Mouse (Mus musculus): Measurements from ENCODE around the gene Hist1h2bb. TPM values are rescaled to one million over a fixed set of nuclear protein-coding genes. Genes with fewer than 3 reads are reported as not detected.
"Not testable (repeated sequence)": the region's sequence is repeated elsewhere in the genome, so short reads cannot be mapped to it uniquely, and the experiment has no call there.

The Hist1h2bb gene
- polyA plus RNA-seq, 1 experiment = 2.8 TPM

DNA sequence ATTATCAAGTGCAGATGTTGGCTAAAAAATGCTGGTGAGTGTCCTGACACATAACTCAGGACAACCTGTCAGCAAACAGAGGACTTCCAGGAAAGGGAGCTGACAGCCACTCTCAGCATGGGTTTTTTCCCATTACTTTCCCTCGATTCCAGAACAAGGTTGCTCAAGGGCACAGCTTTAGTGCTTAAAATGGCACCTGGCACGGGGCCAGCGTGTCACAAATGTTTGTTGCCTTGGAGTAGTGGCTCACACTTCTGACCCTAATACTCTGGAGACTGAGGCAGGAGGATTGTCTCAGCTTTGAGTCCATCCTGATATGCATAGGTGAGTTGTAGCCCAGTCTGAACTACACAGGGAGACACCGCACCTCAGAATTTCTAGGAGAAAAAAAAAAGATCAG, 37.9 kb upstream of the Hist1h2bb start:
- Histone ChIP-seq H3ac (ENCODE audit: control insufficient read depth, insufficient read length, low read depth) (no peak overlapping the region), H3K36me3 (ENCODE audit: control insufficient read depth, insufficient read depth) (no peaks in the 10 kb centered on the region), H3K79me2 (ENCODE audit: control insufficient read depth, insufficient read depth) (no peaks in the 10 kb centered on the region), H3K4me3 (ENCODE audit: insufficient read depth, poor library complexity, severe bottlenecking) (no peak overlapping the region), H3K27me3 (ENCODE audit: control insufficient read depth, insufficient read depth, insufficient read length) (no peaks in the 10 kb centered on the region), H3K79me3 (ENCODE audit: low read depth) (no peaks in the 10 kb centered on the region)
- TF ChIP-seq MYOD1 (IDR thresholded peaks at IDR 0.05; ENCODE audit: control insufficient read depth, insufficient read length, low read depth) (no peak), USF1 (IDR thresholded peaks at IDR 0.05; ENCODE audit: low read depth) (no peak), MYOG (IDR thresholded peaks at IDR 0.05; ENCODE audit: control insufficient read depth, extremely low read depth, insufficient read length) (no peak), CTCF (IDR thresholded peaks at IDR 0.05; ENCODE audit: control insufficient read depth, insufficient read depth, insufficient read length) (no peak), CEBPB (IDR thresholded peaks at IDR 0.05; ENCODE audit: low read depth) (no peak), FOSL1 (IDR thresholded peaks at IDR 0.05; ENCODE audit: insufficient read depth, low read length, poor library complexity, severe bottlenecking) (no peak), MAX (IDR thresholded peaks at IDR 0.05) (no peak)

DNA sequence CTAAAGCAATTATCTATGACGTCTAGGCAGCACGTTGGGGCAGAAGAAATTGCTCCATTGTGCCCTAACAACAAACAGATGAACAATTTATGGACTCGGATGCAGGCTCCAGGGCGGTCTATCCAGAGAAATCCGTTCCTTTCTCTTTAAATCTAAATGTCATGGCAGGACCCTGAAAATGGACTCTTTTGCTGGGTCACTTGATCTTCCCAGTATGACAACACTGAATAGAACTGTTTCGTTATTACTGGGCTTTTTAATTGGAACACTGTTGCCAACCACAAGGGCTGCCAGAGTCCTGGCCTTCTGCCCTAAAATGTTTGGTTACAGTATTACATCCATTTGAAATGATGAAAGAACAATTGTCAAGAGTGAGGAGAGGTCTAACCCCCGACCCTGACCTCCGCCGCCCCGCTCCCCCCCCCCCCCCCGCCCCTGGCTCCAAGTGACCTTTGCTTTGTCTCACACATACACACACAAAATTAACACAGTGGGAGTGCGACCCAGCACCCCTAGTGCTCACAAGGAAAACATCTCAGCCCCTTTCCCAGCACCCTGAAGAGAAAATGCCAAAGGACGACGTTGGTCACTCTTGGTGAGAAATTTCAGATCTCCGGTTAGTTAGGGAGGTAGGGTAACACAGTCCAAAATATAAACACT, 36.7 kb upstream of the Hist1h2bb start:
- H3K79me2 ChIP-seq (ENCODE audit: control insufficient read depth, insufficient read depth) = no peaks in the 10 kb centered on the region
- H3K79me3 ChIP-seq (ENCODE audit: low read depth) = no peaks in the 10 kb centered on the region
- H3K36me3 ChIP-seq (ENCODE audit: control insufficient read depth, insufficient read depth) = no peaks in the 10 kb centered on the region
- H3ac ChIP-seq (ENCODE audit: control insufficient read depth, insufficient read length, low read depth) = peak overlapping the region; percentile 51
- no peaks in the 10 kb centered on the region for H3K27me3 ChIP-seq (ENCODE audit: control insufficient read depth, insufficient read depth, insufficient read length)
- peak overlapping the region; percentile 31 for H3K4me3 ChIP-seq (ENCODE audit: insufficient read depth, poor library complexity, severe bottlenecking)
- no peak for TF ChIP-seq FOSL1 (IDR thresholded peaks at IDR 0.05; ENCODE audit: insufficient read depth, low read length, poor library complexity, severe bottlenecking)
- TF ChIP-seq MYOD1 (IDR thresholded peaks at IDR 0.05; ENCODE audit: control insufficient read depth, insufficient read length, low read depth) = no peak
- TF ChIP-seq CTCF (IDR thresholded peaks at IDR 0.05; ENCODE audit: control insufficient read depth, insufficient read depth, insufficient read length) = no peak
- TF ChIP-seq MYOG (IDR thresholded peaks at IDR 0.05; ENCODE audit: control insufficient read depth, extremely low read depth, insufficient read length) = no peak
- no peak for TF ChIP-seq CEBPB (IDR thresholded peaks at IDR 0.05; ENCODE audit: low read depth)
- TF ChIP-seq USF1 (IDR thresholded peaks at IDR 0.05; ENCODE audit: low read depth) = no peak
- TF ChIP-seq MAX (IDR thresholded peaks at IDR 0.05) = no peak

DNA sequence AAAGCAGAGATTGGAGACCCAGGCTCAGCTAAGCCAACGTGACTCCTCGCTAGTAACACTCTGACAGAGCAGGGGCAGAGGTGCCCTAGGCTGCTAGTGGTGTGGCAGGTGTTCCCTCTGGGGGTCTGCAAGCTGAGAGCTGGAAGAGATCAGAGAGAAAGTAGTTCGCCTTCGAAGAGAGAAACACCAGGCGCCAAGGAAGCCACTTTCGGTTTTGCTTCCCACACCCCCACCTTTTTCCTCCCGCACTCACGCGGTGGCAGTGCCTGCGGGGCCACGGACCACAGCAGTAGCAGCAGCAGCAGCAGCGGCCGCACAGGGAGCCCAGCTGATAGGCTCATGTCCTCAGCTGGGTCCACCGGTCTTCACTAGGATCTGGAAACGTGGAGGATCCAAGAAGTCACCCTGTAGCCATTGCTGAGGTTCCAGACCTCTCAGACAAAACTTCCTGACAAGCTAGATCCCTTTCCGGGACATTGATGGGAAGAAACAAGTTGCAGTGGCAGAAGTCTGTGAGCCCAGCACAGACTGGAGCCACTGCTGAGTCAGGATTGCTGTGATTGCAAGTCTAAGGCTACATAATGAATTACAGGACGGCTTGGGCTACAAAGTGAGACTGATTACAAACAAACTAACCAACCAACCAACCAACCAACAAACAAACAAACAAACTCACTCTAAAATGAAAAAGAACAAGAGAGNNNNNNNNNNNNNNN, 36.0 kb upstream of the Hist1h2bb start, which contains the start of gene Hfe:
Gene Hfe (minus strand): TSS at position 481 of the 716 bp plus-strand sequence.
- Histone ChIP-seq H3ac (ENCODE audit: control insufficient read depth, insufficient read length, low read depth) (peak within 1 kb of the TSS; percentile 51), H3K79me3 (ENCODE audit: low read depth) (no peaks in the 10 kb centered on the region), H3K79me2 (ENCODE audit: control insufficient read depth, insufficient read depth) (no peaks in the 10 kb centered on the region), H3K36me3 (ENCODE audit: control insufficient read depth, insufficient read depth) (no peaks in the 10 kb centered on the region), H3K4me3 (ENCODE audit: insufficient read depth, poor library complexity, severe bottlenecking) (peak within 1 kb of the TSS; percentile 31), H3K27me3 (ENCODE audit: control insufficient read depth, insufficient read depth, insufficient read length) (no peaks in the 10 kb centered on the region)
- no peak for TF ChIP-seq MYOD1 (IDR thresholded peaks at IDR 0.05; ENCODE audit: control insufficient read depth, insufficient read length, low read depth)

DNA sequence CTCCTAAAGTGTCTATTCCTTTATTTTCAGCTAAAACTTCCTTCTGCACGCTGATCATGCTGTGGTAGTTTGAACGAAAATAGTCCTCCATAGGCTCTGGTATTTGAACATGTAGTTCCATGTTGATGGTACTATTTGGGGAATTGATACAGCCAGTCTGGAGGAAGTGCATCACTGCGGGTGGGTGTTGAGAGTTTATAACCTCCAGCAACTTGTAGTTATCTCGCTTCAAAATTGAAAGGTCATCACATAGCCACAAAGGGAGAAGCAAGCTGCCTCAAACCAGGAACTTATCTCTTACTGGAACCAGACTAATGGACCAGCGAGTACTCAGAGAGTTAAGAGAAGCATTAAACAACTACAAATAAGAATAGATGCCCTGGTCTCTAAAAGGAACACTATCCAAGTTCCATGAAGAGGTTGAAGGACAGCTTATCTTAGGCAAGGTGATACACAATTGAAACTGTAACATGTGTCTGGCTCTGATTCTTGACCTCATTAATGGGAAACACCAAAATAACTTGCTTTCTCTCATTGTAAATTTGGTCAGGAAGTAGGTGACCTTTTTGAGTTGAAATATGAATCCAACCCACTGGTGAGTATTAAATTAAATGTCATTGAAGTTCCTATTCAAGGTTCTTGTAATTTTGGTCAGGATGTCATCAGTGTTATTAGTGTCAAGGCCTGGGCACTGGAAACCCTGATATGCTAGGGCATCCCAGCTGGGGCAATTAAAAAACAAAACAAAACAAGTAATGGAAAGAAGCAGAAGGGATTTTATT, 30.1 kb upstream of the Hist1h2bb start:
- H3K79me3 ChIP-seq (ENCODE audit: low read depth) = no peaks in the 10 kb centered on the region
- no peaks in the 10 kb centered on the region for H3K36me3 ChIP-seq (ENCODE audit: control insufficient read depth, insufficient read depth)
- no peak overlapping the region for H3K4me3 ChIP-seq (ENCODE audit: insufficient read depth, poor library complexity, severe bottlenecking)
- H3K27me3 ChIP-seq (ENCODE audit: control insufficient read depth, insufficient read depth, insufficient read length) = no peaks in the 10 kb centered on the region
- no peak overlapping the region for H3ac ChIP-seq (ENCODE audit: control insufficient read depth, insufficient read length, low read depth)
- H3K79me2 ChIP-seq (ENCODE audit: control insufficient read depth, insufficient read depth) = no peaks in the 10 kb centered on the region
- TF ChIP-seq FOSL1 (IDR thresholded peaks at IDR 0.05; ENCODE audit: insufficient read depth, low read length, poor library complexity, severe bottlenecking) = no peak
- TF ChIP-seq MYOG (IDR thresholded peaks at IDR 0.05; ENCODE audit: control insufficient read depth, extremely low read depth, insufficient read length) = no peak
- TF ChIP-seq MAX (IDR thresholded peaks at IDR 0.05) = no peak
- TF ChIP-seq CEBPB (IDR thresholded peaks at IDR 0.05; ENCODE audit: low read depth) = no peak
- no peak for TF ChIP-seq CTCF (IDR thresholded peaks at IDR 0.05; ENCODE audit: control insufficient read depth, insufficient read depth, insufficient read length)
- no peak for TF ChIP-seq MYOD1 (IDR thresholded peaks at IDR 0.05; ENCODE audit: control insufficient read depth, insufficient read length, low read depth)

DNA sequence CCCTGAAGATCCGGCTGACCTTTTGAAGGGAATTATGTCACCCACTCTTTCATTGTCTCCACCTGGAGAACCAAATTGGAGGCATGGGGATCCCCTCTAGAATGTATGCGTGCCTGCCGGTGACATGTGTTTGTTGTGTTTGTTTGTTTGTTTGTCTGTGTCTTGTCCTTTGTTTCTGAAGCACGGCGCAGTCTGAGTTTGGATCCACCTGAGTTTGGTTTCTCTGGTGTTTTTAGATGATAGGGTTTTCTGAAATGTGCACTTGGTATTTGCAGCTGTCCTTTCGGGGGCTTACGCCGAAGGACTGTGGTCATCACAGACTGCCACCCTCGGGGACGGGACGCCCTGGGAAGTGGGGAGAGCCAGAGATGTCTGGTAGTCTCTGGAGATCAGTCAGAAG, 29.4 kb upstream of the Hist1h2bb start:
- H3K36me3 ChIP-seq (ENCODE audit: control insufficient read depth, insufficient read depth) = no peaks in the 10 kb centered on the region
- H3ac ChIP-seq (ENCODE audit: control insufficient read depth, insufficient read length, low read depth) = no peak overlapping the region
- no peaks in the 10 kb centered on the region for H3K27me3 ChIP-seq (ENCODE audit: control insufficient read depth, insufficient read depth, insufficient read length)
- no peak for TF ChIP-seq USF1 (IDR thresholded peaks at IDR 0.05; ENCODE audit: low read depth)
- no peaks in the 10 kb centered on the region for H3K79me3 ChIP-seq (ENCODE audit: low read depth)
- H3K4me3 ChIP-seq (ENCODE audit: insufficient read depth, poor library complexity, severe bottlenecking) = no peak overlapping the region
- no peaks in the 10 kb centered on the region for H3K79me2 ChIP-seq (ENCODE audit: control insufficient read depth, insufficient read depth)

DNA sequence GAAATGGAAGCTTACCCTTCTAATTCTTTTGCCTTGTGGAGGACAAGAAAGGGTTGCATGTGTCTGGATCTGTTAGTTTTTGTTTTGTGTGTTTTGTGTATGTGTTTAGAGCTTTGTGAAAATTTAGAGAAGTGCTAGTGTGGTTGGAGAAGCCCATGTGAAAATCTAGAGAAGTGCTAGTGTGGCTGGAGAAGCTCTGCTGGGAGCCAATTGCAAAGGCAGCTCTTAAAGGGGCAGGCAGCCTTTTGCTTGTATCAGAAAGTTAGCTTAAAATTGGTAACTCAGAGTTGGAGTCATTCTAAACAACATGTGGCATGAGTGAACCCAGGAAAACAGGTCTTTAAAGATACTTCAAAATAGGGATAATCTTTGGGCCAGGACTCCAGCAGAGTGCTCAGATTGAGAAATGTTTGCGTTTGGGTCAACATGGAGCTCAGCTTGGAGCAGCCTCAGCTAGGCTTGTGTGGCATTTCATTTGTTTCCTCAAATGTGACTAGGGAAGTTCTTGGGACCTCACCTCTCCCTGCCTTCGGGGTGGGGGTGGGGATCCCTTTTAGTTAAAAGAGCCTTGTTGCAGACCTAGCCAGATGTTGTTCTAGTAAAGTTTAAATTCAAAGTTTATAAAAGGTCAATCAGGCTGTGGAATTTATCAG, 28.8 kb upstream of the Hist1h2bb start:
- H3K79me3 ChIP-seq (ENCODE audit: low read depth); H3K36me3 ChIP-seq (ENCODE audit: control insufficient read depth, insufficient read depth): not testable (repeated sequence)

More for the DNA sequence above, 28.8 kb upstream of the Hist1h2bb start:
- H3ac ChIP-seq (ENCODE audit: control insufficient read depth, insufficient read length, low read depth); H3K79me2 ChIP-seq (ENCODE audit: control insufficient read depth, insufficient read depth); H3K4me3 ChIP-seq (ENCODE audit: insufficient read depth, poor library complexity, severe bottlenecking); H3K27me3 ChIP-seq (ENCODE audit: control insufficient read depth, insufficient read depth, insufficient read length): not testable (repeated sequence)
